Mouse (Mus musculus) kidney, adult 18-20 months (tissue): Measurements from ENCODE around the gene Crybg2.

Experiments used
- DNase-seq: peaks from one replicate; pipeline ENCODE4 v3.0.0; 2021

Crybg2 gene

DNA sequence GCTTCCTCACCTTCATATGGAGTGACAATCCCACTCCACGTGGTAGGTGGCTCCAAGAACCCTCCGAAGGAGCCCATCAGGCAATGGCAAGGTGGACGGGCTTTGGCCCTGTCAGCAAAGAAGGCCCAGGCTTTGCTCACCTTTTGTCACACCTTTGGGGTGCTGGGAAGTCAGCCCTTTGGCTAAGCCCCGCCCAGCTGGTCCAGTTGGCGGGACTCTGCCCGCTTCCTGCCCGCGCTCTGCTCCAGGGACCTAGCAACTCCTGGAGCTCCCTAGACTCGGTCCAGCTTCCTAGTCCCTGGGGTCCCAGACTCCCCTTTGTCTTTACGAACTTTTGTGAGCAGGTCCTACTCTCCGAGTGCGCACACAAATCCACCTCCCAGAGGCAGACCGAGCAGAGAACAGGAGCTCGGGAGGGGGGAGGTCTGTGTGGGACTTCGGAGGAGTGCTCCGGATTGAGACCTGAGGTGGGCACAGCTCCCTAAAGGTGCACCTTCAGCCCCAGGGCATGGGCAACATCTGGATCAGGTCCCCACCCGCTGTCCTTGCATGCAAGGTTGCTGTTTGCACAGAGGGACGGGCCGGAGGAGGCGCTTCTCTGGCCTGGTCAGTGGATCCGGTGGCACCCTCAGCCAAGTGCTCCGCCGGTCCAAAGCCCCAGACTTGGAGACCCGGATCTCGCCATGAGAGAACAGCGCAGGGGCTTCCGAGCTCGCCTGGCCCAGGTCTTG, at the start of gene Crybg2:
TSS of gene Crybg2 (plus strand) at position 681 of the 731 bp plus-strand sequence.
- DNase-seq = no peak

- no peak for DNase-seq
These were observed 48.9 kb upstream of the Crybg2 start for GRCm38 (mm10) chr4:134011450-134012414.

DNA sequence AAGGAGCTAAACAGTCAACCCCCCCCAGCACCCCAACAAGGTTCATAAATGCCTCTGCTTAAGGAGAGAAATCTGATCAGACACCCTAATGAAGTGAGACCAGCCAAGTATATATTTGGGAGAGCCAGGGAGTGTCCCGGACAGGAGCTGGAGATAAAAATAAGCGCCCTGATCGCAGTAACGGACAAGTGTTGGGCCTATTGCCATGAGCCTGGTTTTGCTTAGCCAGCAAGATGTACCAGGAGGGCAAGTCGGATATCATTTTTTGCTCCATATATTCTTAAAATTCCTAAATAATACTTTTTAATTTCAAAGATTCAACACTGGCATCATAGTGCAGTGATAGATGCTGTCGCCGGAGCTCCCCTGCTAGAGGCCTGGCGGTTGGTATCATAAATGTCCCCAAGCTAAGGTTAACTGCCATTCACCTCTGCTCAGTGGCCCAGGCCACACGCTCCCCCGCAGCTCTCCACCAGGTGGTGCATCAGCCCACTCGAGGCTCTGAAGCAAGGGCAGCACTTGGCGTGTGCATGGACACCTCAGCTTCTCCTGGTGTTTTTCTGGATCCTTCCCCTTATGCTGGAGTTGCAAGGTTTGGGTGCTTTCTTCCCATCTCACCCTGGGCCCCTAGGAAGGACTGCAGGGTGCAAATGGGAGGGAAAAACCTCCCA, 47.6 kb upstream of the Crybg2 start:
- no peak for DNase-seq

DNA sequence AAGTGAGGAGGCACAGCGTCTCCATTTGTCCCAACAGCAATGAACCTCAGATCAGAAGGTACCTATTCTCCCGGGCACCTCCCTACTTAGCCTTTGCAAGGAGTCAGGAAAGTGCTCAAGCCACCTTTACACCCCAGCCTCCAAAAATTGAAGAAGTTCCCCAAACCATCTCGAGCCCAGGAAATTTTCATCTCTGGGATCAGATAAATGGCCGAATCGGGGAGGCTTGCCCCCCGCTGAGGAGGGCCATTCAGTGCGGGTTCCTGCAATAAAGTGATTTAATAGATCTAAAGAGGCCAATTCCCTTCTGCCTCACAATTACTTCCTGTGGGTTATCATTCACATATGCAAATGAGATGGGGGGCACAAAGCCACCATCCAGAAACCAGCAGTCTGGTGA, 44.4 kb upstream of the Crybg2 start:
- DNase-seq = no peak

DNA sequence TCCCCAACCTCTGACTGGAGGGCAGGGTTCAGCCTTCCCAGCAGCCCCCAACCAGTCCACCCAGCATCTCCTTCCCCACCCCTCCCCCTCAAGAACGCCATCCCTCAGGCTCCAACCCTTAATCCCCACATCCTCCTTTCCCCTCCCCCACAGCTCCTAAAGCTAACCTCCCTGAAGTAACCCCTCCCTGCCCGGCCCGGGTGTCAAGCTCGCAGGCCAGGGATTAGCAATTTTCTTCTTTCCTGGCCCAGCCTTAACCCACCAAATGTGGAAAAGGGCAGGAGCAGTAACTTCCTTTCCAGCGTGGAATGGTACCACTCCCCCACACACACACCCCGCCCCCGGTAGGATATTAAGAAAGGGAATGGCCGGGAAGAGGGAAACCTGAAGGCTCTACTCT, 43.8 kb upstream of the Crybg2 start:
- no peak for DNase-seq

- no peak for DNase-seq
These were observed 43.3 kb upstream of the Crybg2 start for GRCm38 (mm10) chr4:134017201-134017865.

GRCm38 (mm10) chr4:134018038-134018778, 42.4 kb upstream of the Crybg2 start:
- DNase-seq = no peak

DNA sequence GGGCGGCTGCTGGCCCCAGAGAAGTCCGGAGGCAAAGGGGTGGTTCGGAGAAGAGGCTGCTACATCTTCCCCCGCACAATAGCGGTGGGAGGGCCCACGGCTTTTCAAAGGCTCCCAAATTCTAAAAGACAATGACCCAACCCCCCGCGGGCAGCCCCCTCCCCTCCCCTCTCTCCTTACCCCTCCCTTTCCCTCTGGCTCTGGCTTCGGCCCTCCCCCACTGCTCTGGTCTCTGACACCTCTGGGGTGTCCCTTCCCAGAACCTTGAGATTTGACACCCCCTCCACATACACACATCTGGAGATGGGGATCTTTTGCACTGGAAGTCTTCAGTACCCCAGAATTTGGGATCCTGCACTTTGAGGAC, 41.9 kb upstream of the Crybg2 start, which contains the start of gene Lin28a:
TSS of gene Lin28a (minus strand) at position 63 of the 367 bp plus-strand sequence.
- no peak for DNase-seq

- DNase-seq = no peak
These were observed 41.4 kb upstream of the Crybg2 start for GRCm38 (mm10) chr4:134019210-134019609.

DNA sequence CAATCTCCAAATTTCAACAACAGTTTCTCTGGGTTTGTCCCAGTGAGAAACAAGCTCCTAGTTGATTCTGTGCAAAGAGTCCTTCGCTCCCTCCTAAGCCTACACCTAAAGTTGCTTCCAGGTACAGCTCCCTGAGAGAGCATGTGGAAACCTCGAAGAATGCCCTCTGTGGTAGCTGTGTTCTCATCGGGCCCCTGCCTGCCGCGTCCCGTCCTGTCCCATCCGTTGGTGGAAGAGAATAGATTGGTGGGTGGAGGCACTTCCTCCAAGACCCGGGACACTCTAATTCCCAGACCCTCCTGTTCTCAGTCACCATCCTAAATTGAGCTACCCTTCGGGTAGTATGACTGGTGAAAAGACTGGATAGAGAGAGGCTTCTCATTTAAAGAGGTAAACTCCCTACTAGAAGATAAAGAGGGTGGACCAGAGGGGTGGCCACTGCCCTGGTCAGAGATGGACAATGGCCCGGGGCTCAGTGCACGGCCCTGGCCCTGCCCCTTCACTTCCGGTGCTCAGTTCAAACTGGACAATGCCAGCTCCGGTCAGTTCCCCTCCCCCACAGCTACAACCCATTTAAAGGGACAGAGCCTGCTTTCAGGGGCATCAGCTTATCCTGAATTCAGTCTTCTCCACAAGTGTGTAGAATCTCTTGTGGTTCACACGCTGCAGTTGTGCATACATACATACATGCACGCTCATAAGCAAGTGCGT, 40.8 kb upstream of the Crybg2 start:
- no peak for DNase-seq

DNA sequence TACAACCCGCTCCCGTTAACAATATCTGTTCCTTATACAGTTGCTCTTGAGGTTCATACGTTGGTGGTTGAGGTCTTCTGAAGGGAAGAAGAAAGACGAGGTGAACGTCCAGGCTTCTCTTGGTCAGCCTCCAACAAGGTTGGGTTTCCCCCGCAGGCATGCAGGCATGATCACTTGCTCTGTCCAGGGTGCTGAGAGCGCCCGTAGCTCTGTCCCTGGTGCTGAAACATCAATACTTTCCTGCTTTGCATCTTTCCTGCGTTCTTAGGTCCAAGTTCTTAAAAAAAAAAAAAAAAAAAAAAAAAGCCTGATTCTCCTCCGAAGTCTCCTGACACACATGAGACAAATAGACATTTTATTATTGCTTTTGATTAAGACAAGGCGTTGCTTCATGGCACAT, 40.0 kb upstream of the Crybg2 start:
- DNase-seq = peak; percentile 80

DNA sequence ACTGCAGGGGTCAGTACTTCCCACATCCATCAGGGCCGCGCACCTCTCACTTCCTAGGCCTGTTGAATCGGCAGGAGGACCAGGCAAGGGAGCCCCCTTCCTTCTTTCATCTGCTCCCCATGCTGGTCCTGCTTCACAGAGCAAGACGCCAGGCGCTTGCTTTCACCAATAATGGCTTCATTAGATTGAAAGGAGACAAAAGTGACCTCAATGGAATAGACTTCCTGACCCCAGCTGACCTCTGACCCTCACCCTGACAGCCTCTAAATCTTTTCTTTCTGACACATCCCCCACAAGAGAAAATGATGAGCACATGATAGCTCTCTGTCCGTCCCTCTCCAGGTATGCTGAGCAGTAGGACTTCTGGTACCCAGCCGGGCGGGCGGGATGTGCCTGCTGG, 34.8 kb upstream of the Crybg2 start:
- DNase-seq = no peak

DNA sequence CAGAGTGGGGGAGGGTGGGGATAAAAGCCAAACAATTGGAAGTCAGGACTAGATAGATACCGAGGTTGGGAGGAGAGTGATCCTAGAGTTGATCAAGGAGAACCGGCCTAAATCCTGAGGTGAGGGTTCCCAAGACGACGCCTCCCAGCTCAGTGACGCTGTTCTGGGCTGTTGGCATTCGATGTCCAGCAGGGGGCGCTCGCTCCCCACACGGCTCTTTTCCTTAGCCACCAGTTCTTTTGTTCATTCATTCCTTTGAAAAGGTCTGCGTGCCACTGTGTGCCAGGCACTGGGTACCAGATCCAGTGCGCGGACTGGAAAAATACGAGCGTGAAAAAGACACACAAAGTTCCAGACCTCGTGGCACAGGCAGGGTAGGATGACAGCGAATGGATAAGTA, 24.7 kb upstream of the Crybg2 start:
- peak; percentile 81 for DNase-seq

DNA sequence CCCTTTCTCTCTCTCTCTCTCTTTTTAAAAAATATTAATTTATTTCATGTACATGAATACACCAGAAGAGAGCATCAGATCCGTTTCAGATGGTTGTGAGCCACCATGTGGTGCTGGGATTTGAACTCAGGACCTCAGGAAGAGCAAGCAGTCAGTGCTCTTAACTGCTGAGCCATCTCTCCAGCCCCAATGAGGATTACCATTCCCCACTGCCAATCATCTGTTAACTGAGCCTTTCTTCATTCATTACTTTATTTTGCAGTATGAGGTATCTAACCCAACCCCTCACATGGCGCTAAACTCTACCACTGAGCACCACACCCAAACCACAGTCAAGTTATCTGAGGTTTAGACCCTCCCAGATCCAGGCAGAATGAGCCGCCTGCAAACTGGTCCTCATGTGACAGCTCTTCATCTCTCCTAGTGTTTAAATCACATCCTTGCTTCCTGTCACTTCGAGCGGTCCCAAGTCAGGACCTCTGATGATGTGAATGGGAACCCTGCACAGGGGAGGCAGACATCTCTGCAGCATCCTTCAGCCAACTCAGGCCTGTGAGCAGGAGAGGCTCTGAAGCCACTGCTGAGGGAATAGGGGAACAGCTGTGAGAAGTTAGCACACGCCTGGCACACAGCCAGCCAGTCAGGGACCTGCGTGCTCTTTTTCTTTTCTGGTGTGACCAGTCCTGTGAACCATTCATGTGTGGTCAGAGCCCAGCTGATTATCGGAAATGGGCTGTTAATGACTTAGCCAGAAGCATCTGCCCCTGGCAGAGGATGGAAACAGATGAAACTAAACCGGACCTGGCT, 19.1 kb upstream of the Crybg2 start:
- no peak for DNase-seq

DNA sequence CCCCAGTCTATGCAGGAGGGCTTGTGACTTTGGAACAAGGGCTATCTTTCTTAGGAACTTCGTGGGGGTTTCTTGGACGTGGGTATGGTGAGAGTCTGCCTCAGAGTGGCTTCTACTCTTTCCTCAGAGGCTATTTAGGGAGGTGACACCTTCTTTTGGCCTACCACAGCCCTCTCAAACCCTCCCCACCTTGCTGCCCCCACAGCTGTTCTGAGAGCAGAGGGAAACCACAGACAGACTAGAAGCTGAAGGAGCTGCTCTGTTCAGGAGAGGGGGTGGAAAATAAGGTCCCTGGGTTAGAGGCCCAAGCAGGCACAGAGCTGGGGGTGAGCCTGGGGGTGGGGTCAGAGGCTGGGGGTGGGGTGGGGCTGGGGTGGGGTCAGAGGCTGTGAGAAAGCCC, 17.6 kb upstream of the Crybg2 start:
- DNase-seq = no peak

DNA sequence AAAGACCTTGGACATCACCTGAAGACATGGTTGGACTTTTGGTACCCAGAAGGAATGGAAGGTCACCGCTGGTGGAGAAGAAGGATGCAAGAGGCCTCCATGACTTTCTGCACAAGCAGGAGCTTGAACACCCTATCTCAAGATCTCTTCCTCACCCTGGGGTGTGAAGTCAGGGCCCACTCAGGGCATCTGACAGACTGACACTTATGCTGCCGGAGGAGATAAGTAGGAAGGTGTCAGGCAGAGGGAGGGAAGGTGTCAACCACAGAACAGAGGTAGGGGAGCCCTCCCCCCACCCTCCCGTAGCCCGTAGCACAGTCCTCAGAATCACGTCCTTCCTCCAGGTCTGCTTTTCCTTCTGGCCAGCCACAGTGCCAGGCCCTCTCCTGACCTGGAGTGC, 13.0 kb upstream of the Crybg2 start:
- DNase-seq = no peak

DNA sequence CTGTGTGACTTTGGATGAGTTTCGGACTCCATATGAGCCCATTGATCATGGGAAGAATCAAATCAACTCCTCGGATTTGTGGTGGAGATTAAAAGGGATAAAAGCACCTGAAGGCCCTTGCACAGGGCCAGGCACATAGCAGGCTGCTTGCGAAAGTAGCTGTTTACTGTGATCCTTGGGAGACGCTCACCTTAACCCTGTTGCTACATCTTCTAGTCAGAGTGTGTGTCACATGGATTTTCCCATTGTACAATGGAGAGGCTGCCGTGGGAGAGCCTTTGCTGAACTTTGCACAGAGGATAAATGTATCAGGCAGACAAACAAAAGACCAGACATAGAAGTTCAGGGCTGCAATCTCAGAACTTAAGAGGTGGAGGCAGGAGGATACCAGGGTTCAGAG, 8.7 kb upstream of the Crybg2 start:
- DNase-seq = no peak

DNA sequence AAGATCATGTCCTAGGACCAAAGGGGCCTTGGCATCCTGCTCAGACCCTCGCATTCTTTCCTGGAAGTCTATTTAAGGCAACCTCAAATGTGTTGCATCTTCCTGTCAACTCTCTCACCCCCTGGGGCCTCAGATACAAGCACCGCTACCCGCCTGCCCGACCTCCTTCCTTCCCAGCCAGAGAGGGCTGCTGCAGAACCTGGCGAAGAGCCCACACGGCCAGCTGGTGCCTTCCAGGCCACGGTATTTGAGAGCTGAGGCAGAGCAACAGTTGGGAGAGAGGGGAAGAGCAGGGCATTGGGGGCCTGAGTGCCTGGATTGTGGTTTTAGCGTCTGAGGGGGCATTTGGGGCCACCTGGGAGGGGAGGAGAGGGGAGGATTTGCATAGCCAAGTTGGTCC, 8.1 kb upstream of the Crybg2 start:
- DNase-seq = no peak

GRCm38 (mm10) chr4:134053538-134053937, 7.1 kb upstream of the Crybg2 start, which contains the start of gene Zfp683:
Zfp683 (plus strand) TSS chr4:134053838.
- DNase-seq = no peak

GRCm38 (mm10) chr4:134058166-134058715, 2.4 kb upstream of the Crybg2 start:
- no peak for DNase-seq
